Mouse (Mus musculus) intestine, embryonic 16.5 days (tissue): ENCODE data around the gene Uroc1. TPM values are rescaled to one million over a fixed set of nuclear protein-coding genes. Genes with fewer than 3 reads are reported as not detected.
A peak's percentile ranks its signal among the peaks of the same experiment; 100 is the strongest.

Experiments used
- ATAC-seq: fragments of 200-750 bp; cut with Nextera tagmentation; 2 replicates; pipeline ENCODE4 v1.8.0; 2017; ENCODE audit warnings: moderate TSS enrichment, moderate library complexity
- H3K27ac ChIP-seq: fragments of 300-500 bp; sonication (generic); 2 replicates; pipeline ENCODE4 v1.5.1; 2014; ENCODE audit warnings: mild to moderate bottlenecking, low read length
- H3K27me3 ChIP-seq: fragments of 300-500 bp; sonication (generic); replicated peaks from 2 replicates; pipeline ENCODE4 v1.6.1; 2014; ENCODE audit warnings: low read length, control low read depth, mixed read lengths; ENCODE audit not compliant: control insufficient read depth, insufficient read depth
- H3K36me3 ChIP-seq: fragments of 300-500 bp; sonication (generic); 2 replicates; pipeline ENCODE4 v1.6.1; 2014; ENCODE audit warnings: low read length, control low read depth; ENCODE audit not compliant: control insufficient read depth, insufficient read depth
- H3K4me1 ChIP-seq: fragments of 300-500 bp; sonication (generic); 2 replicates; pipeline ENCODE4 v1.6.1; 2014; ENCODE audit warnings: low read length, control low read depth, mixed read lengths; ENCODE audit not compliant: control insufficient read depth, insufficient read depth
- H3K4me2 ChIP-seq: fragments of 300-500 bp; sonication (generic); 2 replicates; pipeline ENCODE4 v1.6.1; 2014; ENCODE audit warnings: low read depth, low read length, control low read depth
- H3K4me3 ChIP-seq: fragments of 300-500 bp; sonication (generic); 2 replicates; pipeline ENCODE4 v1.5.1; 2014; ENCODE audit warnings: mild to moderate bottlenecking, low read length
- H3K9ac ChIP-seq: fragments of 300-500 bp; sonication (generic); 2 replicates; pipeline ENCODE4 v1.6.1; 2014; ENCODE audit warnings: low read depth, low read length
- H3K9me3 ChIP-seq: fragments of 300-500 bp; sonication (generic); 2 replicates; pipeline ENCODE4 v1.6.1; 2016; ENCODE audit warnings: low read length, control low read depth; ENCODE audit not compliant: control insufficient read depth
- WGBS: fragments of 180-500 bp; shearing (Covaris S2); extraction: QIAGEN DNeasy Blood & Tissue Kit; methylation state at CpG from one replicate; pipeline ENCODE4 v1.1.7; 2014; 5-methylcytosine and 5-hydroxymethylcytosine counted together
- polyA plus RNA-seq: library from polyadenylated mRNA; unstranded; fragments of >200 nt; fragmentation: Nextera tagmentation; extraction: Ambion mirVana; gene quantifications from 2 replicates; pipeline ENCODE4 v1.2.1, GENCODE M21; 2015

Gene Uroc1
- polyA plus RNA-seq, 1 experiment from 2014 or later: 0.65 TPM

DNA sequence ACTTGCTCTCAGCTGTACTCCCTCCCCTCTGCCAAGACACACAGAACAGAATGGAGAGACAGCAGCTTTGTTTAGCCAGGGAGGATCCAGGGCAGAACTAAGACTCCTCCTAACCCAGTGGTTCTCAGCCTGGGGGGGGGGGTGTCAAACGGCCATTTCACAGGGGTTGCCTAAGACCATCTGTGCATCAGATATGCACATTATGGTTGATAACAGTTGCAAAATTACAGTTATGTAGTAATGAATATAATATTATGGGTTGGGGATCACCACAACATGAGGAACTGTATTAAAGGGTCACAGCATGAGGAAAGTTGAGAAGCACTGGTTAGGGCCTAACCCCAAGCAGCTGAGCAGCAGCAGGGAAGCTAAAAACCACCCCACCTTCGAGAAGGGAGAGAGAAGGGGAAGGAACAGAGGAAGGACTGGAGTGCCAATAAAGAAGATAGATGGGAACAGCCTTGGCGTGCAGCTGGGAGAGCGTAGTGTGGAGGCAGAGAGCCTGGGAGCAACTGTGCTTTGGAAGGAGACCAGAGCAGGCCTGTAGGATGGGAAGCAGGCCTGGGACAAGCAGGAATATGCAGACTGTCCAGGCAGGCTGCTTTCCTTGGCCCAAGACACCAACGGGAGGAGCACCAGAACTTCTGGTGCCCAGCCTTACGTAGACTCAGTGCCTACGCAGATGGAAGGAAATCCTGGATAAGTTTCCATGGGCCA is 13.5 kb upstream of the Uroc1 start:
- Histone ChIP-seq H3K27ac (no peak overlapping the region), H3K4me3 (no peak overlapping the region), H3K9ac (no peak overlapping the region), H3K27me3 (no peaks in the 10 kb centered on the region), H3K36me3 (no peaks in the 10 kb centered on the region), H3K4me2 (no peak overlapping the region), H3K9me3 (no peaks in the 10 kb centered on the region), H3K4me1 (no peaks in the 10 kb centered on the region)
- WGBS: 72% methylated on average over 7 of the region's 7 CpGs
- no peak for ATAC-seq

GRCm38 (mm10) chr6:90320429-90320828 is 12.7 kb upstream of the Uroc1 start:
- Histone ChIP-seq H3K9me3 (no peaks in the 10 kb centered on the region), H3K4me3 (no peak overlapping the region), H3K27me3 (no peaks in the 10 kb centered on the region), H3K4me1 (no peaks in the 10 kb centered on the region; the same call in 1 of the 2 replicates), H3K36me3 (no peaks in the 10 kb centered on the region), H3K4me2 (no peak overlapping the region), H3K27ac (no peak overlapping the region), H3K9ac (no peak overlapping the region)
- 77% methylated on average over 5 of the region's 5 CpGs for WGBS
- peak; percentile 52 for ATAC-seq

DNA sequence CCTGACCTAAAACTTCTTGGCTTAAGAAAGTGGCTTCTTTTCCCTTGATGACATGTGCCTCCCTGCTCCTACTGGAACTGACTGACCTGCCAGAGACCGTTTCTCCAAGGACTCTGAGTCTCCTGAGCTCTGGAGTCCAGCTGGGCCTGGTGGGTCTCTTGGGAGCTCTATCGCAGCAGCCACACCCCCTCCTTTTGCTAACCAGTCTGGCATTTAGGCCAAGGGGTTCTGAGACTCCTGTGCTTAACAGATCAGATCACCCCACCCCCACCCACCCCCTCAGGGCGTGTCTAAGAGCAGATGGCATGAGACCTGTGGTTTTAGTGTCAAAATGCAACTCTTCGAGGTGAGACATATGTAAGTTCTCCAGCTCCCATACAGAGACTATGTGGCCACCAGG is 11.3 kb upstream of the Uroc1 start:
- Histone ChIP-seq H3K9me3 (no peaks in the 10 kb centered on the region), H3K27ac (no peak overlapping the region), H3K4me3 (no peak overlapping the region), H3K4me2 (no peak overlapping the region), H3K4me1 (no peaks in the 10 kb centered on the region; the same call in 1 of the 2 replicates), H3K9ac (no peak overlapping the region), H3K27me3 (no peaks in the 10 kb centered on the region), H3K36me3 (no peaks in the 10 kb centered on the region)
- ATAC-seq: no peak
- WGBS: 64% methylated on average over 4 of the region's 4 CpGs

DNA sequence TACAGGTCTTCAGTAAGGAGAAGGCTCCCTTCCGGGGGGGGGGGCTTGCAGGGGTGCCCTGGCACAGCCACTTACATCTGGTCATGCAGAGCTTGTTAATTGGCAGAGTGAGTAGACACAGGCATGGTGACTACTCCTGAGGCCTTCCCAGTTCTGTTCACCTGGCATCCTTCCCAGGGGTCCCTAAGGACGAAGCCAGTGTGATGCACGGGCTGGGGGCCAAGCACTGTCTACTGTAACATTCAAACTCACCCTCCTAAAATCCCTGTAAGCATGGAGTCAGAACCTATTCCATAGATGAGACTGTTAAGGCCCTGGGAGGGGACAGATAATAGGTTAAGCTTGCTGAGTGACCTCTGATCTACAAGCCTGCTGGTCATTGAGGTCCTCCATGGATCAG is 9.1 kb upstream of the Uroc1 start:
- 59% methylated on average over 3 of the region's 3 CpGs for WGBS
- H3K36me3 ChIP-seq: no peaks in the 10 kb centered on the region

GRCm38 (mm10) chr6:90324463-90324862 is 8.6 kb upstream of the Uroc1 start:
- H3K9me3 ChIP-seq: no peaks in the 10 kb centered on the region
- 49% methylated on average over 3 of the region's 3 CpGs for WGBS
- no peaks in the 10 kb centered on the region for H3K36me3 ChIP-seq
- no peak overlapping the region for H3K9ac ChIP-seq
- no peaks in the 10 kb centered on the region; the same call in 1 of the 2 replicates for H3K4me1 ChIP-seq
- ATAC-seq: no peak
- H3K27ac ChIP-seq: no peak overlapping the region
- H3K4me3 ChIP-seq: no peak overlapping the region
- H3K27me3 ChIP-seq: 0 out of 2 replicates have a peak, but pooled peaks cover 2% of the 10 kb centered on the region
- H3K4me2 ChIP-seq: no peak overlapping the region

More for the DNA sequence above, 9.1 kb upstream of the Uroc1 start:
- no peak for ATAC-seq
- Histone ChIP-seq H3K4me1 (no peaks in the 10 kb centered on the region; the same call in 1 of the 2 replicates), H3K4me2 (no peak overlapping the region), H3K9ac (no peak overlapping the region), H3K9me3 (no peaks in the 10 kb centered on the region), H3K4me3 (no peak overlapping the region), H3K27ac (no peak overlapping the region), H3K27me3 (0 out of 2 replicates have a peak, but pooled peaks cover 2% of the 10 kb centered on the region)

DNA sequence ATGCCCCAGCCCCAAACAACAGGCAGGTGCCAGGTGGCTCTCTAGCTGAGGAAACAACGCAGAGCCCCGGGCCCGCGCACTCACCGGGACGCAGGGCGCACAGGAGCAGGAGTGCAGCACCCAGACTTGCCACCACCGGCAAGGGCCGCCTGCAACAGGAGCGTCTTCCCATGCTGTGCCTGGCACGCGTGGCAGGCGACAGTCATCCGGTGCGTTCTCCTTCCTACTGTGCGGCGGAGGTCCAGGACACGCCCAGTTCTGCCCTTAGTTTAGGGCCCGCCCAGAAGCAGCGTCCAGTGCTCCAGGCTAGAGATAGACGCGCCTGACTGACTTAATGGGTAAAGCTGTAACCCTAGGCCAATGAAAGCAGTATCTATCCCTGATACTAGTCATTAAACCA is 8.1 kb upstream of the Uroc1 start, which contains the start of gene Chst13:
Gene Chst13 (minus strand): TSS at position 195 of the 400 bp plus-strand sequence.
- Histone ChIP-seq H3K27ac (no peak within 1 kb of the TSS), H3K9ac (no peak within 1 kb of the TSS), H3K4me2 (peak within 1 kb of the TSS; percentile 55), H3K4me1 (no peaks in the 10 kb centered on the region; the same call in 1 of the 2 replicates), H3K36me3 (no peaks in the 10 kb centered on the region), H3K27me3 (0 out of 2 replicates have a peak, but pooled peaks cover 2% of the 10 kb centered on the region), H3K9me3 (no peaks in the 10 kb centered on the region), H3K4me3 (peak within 1 kb of the TSS; percentile 23)
- WGBS: 7% methylated on average over 22 of the region's 22 CpGs
- peak; percentile 73 for ATAC-seq

DNA sequence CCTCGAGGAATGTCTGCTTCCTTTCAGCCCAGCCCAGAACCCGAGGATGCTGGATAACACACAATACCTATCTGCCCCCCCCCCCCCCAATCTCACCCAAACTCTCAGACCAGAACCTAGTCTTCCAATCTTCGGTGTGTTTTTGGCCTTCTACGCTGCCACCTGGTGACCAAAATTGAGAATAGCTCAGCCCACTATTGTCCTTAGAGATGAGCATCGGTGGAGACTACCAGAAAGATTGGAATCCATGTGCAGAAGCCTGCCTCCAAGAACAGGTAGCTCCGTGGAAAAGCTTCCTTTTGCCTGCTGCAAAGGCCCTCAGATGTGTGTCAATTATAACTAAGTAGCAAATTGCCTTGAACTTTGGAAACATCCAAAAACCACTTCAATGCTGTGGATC is 5.4 kb upstream of the Uroc1 start:
- no peaks in the 10 kb centered on the region for H3K9me3 ChIP-seq
- H3K9ac ChIP-seq: no peak overlapping the region
- H3K4me2 ChIP-seq: no peak overlapping the region
- no peaks in the 10 kb centered on the region; the same call in 1 of the 2 replicates for H3K4me1 ChIP-seq
- no peak for ATAC-seq
- 13% methylated on average over 6 of the region's 6 CpGs for WGBS
- 0 out of 2 replicates have a peak, but pooled peaks cover 2% of the 10 kb centered on the region for H3K27me3 ChIP-seq
- H3K4me3 ChIP-seq: no peak overlapping the region
- H3K36me3 ChIP-seq: no peaks in the 10 kb centered on the region
- H3K27ac ChIP-seq: no peak overlapping the region

GRCm38 (mm10) chr6:90329953-90330352 is 3.1 kb upstream of the Uroc1 start:
- no peak for ATAC-seq
- 25% methylated on average over 1 of the region's 1 CpGs for WGBS
- H3K36me3 ChIP-seq: no peaks in the 10 kb centered on the region
- H3K9me3 ChIP-seq: no peaks in the 10 kb centered on the region
- H3K27ac ChIP-seq: no peak overlapping the region
- no peak overlapping the region for H3K9ac ChIP-seq
- H3K27me3 ChIP-seq: 0 out of 2 replicates have a peak, but pooled peaks cover 2% of the 10 kb centered on the region
- no peaks in the 10 kb centered on the region; the same call in 1 of the 2 replicates for H3K4me1 ChIP-seq
- H3K4me3 ChIP-seq: no peak overlapping the region
- no peak overlapping the region for H3K4me2 ChIP-seq

GRCm38 (mm10) chr6:90334244-90334643 is 1.2 kb downstream of the Uroc1 start:
- 75% methylated on average over 3 of the region's 3 CpGs for WGBS
- no peak overlapping the region for H3K27ac ChIP-seq

More at GRCm38 (mm10) chr6:90334244-90334643, 1.2 kb downstream of the Uroc1 start:
- ATAC-seq: no peak
- H3K4me2 ChIP-seq: no peak overlapping the region
- no peaks in the 10 kb centered on the region for H3K27me3 ChIP-seq
- no peak overlapping the region for H3K4me3 ChIP-seq
- no peaks in the 10 kb centered on the region for H3K36me3 ChIP-seq
- no peak overlapping the region for H3K9ac ChIP-seq
- no peaks in the 10 kb centered on the region for H3K9me3 ChIP-seq
- no peaks in the 10 kb centered on the region for H3K4me1 ChIP-seq
